Mouse (Mus musculus) kidney, adult 2 months (tissue): ENCODE data around the gene Arhgdib. TPM values are rescaled to one million over a fixed set of nuclear protein-coding genes. Genes with fewer than 3 reads are reported as not detected.
A peak's percentile ranks its signal among the peaks of the same experiment; 100 is the strongest.
"Not testable (repeated sequence)": the region's sequence is repeated elsewhere in the genome, so short reads cannot be mapped to it uniquely, and the experiment has no call there.

ENCODE experiments used
- DNase-seq: peaks from one replicate; pipeline ENCODE4 v3.0.0; 2021
- H3K27ac ChIP-seq: fragments of 200-500 bp; 2 replicates; pipeline ENCODE4 v1.5.1; 2012; ENCODE audit warnings: low read depth, low read length, control low read depth, inconsistent platforms; ENCODE audit not compliant: insufficient read depth
- H3K27me3 ChIP-seq: fragments of 200-500 bp; replicated peaks from 2 replicates; pipeline ENCODE4 v1.6.1; 2012; ENCODE audit warnings: mild to moderate bottlenecking, moderate library complexity, low read length, inconsistent platforms; ENCODE audit not compliant: control insufficient read depth, insufficient read depth
- H3K36me3 ChIP-seq: fragments of 200-500 bp; 2 replicates; pipeline ENCODE4 v1.6.1; 2012; ENCODE audit warnings: mild to moderate bottlenecking, moderate library complexity, low read length, inconsistent platforms; ENCODE audit not compliant: control insufficient read depth, insufficient read depth
- H3K4me1 ChIP-seq: fragments of 200-500 bp; 2 replicates; pipeline ENCODE4 v1.6.1; 2011; ENCODE audit warnings: low read length; ENCODE audit not compliant: control insufficient read depth, insufficient read depth
- H3K4me3 ChIP-seq: fragments of 200-500 bp; 2 replicates; pipeline ENCODE4 v1.5.1; 2011; ENCODE audit warnings: mild to moderate bottlenecking, low read depth, low read length, control low read depth; ENCODE audit not compliant: insufficient read depth
- CTCF ChIP-seq: fragments of 200-500 bp; conservative IDR thresholded peaks from 2 replicates; pipeline ENCODE4 v1.5.1; 2011; ENCODE audit warnings: low read depth, mild to moderate bottlenecking, control low read depth, low read length, moderate library complexity, mixed read lengths; ENCODE audit not compliant: insufficient read depth, insufficient read length
- POLR2A ChIP-seq: fragments of 200-500 bp; IDR thresholded peaks from one replicate; pipeline ENCODE4 v1.6.1; 2011; ENCODE audit warnings: low read depth, low read length, control low read depth
- WGBS: fragments of 180-500 bp; shearing (Covaris S2); methylation state at CpG from one replicate; pipeline ENCODE4 v1.1.7; 2018; 5-methylcytosine and 5-hydroxymethylcytosine counted together
- polyA plus RNA-seq: library from polyadenylated mRNA; depleted of rRNA; stranded (reverse); fragments of >200 nt; gene quantifications from 2 replicates; pipeline ENCODE4 v1.2.3, GENCODE M21; 2012

Gene Arhgdib
- polyA plus RNA-seq, 1 experiment = 77.4 TPM

DNA sequence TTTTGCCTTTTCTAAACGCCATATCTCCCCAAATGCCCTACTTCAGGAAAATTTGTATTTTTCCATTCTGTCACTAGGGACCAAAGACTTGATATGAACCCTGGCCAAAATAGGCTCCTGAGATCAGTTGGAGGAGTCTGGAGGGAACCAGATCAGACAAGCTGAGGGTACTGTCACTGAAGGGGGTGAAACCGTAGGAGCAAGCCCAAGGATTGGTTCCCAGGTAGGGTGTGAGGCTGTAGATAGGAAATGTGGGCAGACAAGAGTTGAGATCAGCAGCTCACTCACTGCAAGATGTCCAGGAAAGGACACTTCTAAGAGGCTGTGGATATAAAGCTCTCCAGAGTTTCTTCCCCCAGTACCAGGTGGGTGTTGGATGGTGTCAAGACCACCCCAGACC lies 49.7 kb downstream of the Arhgdib start:
- 77% methylated on average over 2 of the region's 2 CpGs for WGBS
- no peak for DNase-seq

DNA sequence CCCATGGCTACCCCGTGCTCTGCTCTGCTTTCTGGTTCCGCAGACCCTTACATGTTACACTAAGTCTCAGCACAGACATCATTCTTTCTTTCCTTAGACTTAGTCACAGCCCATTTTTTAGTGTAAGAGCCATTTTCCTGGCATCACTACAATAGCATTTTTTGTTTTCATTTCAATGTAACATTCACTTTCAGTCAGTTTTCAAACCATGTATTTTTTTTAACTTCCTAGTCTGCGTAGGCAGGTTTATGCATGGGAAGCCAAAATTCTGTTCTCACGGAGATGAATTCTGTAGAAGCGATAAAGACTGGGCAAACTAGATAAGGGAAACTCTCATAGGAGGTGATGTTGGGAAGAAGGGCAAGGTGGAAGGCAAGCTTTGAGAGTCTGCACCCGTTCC lies 52.1 kb downstream of the Arhgdib start:
- no peaks in the 10 kb centered on the region for H3K36me3 ChIP-seq
- H3K27ac ChIP-seq = no peak overlapping the region
- H3K4me3 ChIP-seq = no peak overlapping the region
- DNase-seq = no peak
- H3K27me3 ChIP-seq = no peaks in the 10 kb centered on the region
- no peaks in the 10 kb centered on the region; the same call in 1 of the 2 replicates for H3K4me1 ChIP-seq
- 90% methylated on average over 6 of the region's 6 CpGs for WGBS
- TF ChIP-seq CTCF (no peak), POLR2A (no peak)

More for the DNA sequence above, 49.7 kb downstream of the Arhgdib start:
- TF ChIP-seq CTCF (no peak), POLR2A (no peak)
- Histone ChIP-seq H3K36me3 (no peaks in the 10 kb centered on the region), H3K4me3 (no peak overlapping the region), H3K4me1 (no peaks in the 10 kb centered on the region; the same call in 1 of the 2 replicates), H3K27me3 (no peaks in the 10 kb centered on the region), H3K27ac (peak overlapping the region; percentile 4)

DNA sequence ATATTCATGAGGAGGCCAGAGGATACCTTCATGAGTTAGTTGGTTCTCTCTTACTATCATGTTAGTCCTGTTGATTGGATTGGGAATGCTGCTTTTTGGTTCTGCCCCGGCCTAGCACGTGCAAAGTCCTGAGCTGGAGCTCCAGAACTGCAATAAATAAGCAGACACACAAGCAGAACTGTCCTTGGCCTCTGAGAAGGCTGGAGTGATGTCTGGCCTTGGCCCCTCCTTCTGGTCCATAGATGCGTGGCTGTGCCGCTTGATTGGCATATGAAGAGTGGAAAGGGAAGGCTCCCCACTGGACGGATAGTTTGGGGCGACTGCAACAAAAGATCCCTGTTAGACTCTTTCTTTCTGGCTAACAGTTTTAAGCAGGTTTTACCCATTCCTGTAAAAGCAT lies 52.6 kb downstream of the Arhgdib start:
- no peak for DNase-seq
- TF ChIP-seq CTCF (no peak), POLR2A (no peak)

GRCm38 (mm10) chr6:136887854-136888253 lies 53.8 kb downstream of the Arhgdib start:
- Histone ChIP-seq H3K27me3 (no peaks in the 10 kb centered on the region), H3K27ac (peak overlapping the region; percentile 90), H3K4me3 (no peak overlapping the region), H3K4me1 (no peaks in the 10 kb centered on the region; the same call in 1 of the 2 replicates), H3K36me3 (no peaks in the 10 kb centered on the region)
- peak; percentile 80 for DNase-seq
- 46% methylated on average over 9 of the region's 9 CpGs for WGBS
- no peak for TF ChIP-seq CTCF
- no peak for TF ChIP-seq POLR2A

More for the DNA sequence above, 52.6 kb downstream of the Arhgdib start:
- Histone ChIP-seq H3K27me3 (no peaks in the 10 kb centered on the region), H3K27ac (no peak overlapping the region), H3K36me3 (no peaks in the 10 kb centered on the region), H3K4me1 (no peaks in the 10 kb centered on the region; the same call in 1 of the 2 replicates), H3K4me3 (no peak overlapping the region)
- WGBS = 92% methylated on average over 6 of the region's 6 CpGs

DNA sequence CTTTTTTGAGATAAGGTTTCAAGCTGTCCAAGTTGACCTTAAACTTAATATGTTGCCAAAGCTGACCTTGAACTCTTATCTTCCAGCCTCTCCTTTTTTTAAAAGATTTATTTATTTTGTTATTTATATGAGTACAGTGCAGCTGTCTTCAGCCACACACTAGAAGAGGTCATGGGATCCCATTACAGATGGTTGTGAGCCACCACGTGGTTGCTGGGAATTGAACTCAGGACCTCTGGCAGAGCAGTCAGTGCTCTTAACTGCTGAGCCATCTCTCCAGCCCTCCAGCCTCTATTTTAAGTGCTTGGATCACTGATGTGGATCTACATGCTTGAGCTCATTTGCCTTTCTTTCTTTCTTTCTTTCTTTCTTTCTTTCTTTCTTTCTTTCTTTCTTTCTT lies 56.9 kb downstream of the Arhgdib start:
- 26% methylated on average over 1 of the region's 1 CpGs for WGBS
- not testable (repeated sequence) for H3K4me1 ChIP-seq, H3K4me3 ChIP-seq, H3K36me3 ChIP-seq, H3K27me3 ChIP-seq, H3K27ac ChIP-seq
- DNase-seq = peak; percentile 57

- H3K27ac ChIP-seq = no peak overlapping the region
- no peaks in the 10 kb centered on the region; the same call in 1 of the 2 replicates for H3K4me1 ChIP-seq
- no peaks in the 10 kb centered on the region for H3K27me3 ChIP-seq
- H3K36me3 ChIP-seq = no peaks in the 10 kb centered on the region
- TF ChIP-seq CTCF (no peak), POLR2A (no peak)
- no peak for DNase-seq
- no peak overlapping the region for H3K4me3 ChIP-seq
- 83% methylated on average over 6 of the region's 6 CpGs for WGBS
These were observed 57.7 kb downstream of the Arhgdib start for GRCm38 (mm10) chr6:136883961-136884360.

DNA sequence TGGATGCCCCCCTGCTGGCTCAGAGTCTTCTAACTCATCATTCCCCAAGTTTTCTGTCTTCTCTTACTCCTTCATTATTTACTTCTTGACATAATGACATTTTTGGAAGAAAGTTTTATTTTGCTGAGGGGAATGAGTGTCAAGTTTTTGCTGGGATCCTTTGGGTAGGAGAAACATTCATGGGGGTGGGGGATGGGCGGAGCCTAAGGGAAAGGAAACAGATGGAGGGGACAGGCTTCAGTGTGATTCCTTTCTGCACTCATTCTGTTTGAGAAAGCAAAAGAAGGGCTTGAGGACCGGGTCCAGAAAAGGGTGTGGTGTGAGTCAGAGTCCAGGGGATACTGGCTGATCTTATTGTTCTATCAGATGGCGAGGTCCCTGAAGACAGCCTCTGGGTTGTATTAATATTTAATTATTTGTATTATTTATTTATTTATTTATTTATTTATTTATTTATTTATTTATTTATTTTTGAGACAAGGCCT lies 58.2 kb downstream of the Arhgdib start:
- H3K27ac ChIP-seq = no peak overlapping the region
- no peak for TF ChIP-seq POLR2A
- TF ChIP-seq CTCF = no peak
- no peaks in the 10 kb centered on the region for H3K27me3 ChIP-seq
- no peak overlapping the region for H3K4me3 ChIP-seq
- no peaks in the 10 kb centered on the region; the same call in 1 of the 2 replicates for H3K4me1 ChIP-seq
- 82% methylated on average over 3 of the region's 3 CpGs for WGBS
- H3K36me3 ChIP-seq = no peaks in the 10 kb centered on the region
- DNase-seq = no peak

DNA sequence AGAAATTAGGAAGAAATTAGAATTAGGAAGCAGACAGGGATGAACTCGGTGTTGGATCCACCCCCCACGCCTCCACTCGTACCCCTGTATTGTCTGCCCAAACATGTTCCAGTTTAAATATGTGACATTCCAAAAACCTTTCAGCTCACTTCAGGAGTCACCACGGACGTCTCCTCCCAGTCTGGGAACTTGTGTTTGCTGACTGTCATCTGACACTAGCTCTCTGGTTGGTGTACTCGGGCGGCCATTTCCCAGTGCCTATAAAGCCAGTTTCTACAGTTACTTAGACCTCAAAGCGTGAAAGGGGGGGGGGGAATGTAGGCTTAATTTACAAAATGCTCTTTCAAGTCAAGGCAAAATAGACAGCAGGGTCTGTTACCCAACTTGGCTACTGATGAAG lies 60.0 kb downstream of the Arhgdib start:
- no peaks in the 10 kb centered on the region for H3K4me1 ChIP-seq
- 75% methylated on average over 8 of the region's 8 CpGs for WGBS
- no peaks in the 10 kb centered on the region for H3K27me3 ChIP-seq
- no peak overlapping the region for H3K4me3 ChIP-seq
- no peak overlapping the region for H3K27ac ChIP-seq
- no peaks in the 10 kb centered on the region for H3K36me3 ChIP-seq
- no peak for DNase-seq
- no peak for TF ChIP-seq POLR2A
- TF ChIP-seq CTCF = no peak
